23 mouse cellular contexts compared by ENCODE assay signal in genomic region chr4:151409291-151409690, GRCm38 (mm10).
"Had no signal": no experiment of that assay in that cellular context is flagged by ENCODE, and none has a peak within 500 bp of the region (broad histone marks: within the 10 kb centered on the region; RNA-seq: fewer than 3 reads in every experiment).

No protein-coding gene starts in this region.

- H3K4me1 ChIP-seq: liver, embryonic 12.5 days had no signal

- H3K27me3 ChIP-seq: hindbrain, embryonic 13.5 days; hindbrain, embryonic 15.5 days; liver, embryonic 12.5 days had no signal

- H3K9me3 ChIP-seq: heart, embryonic 13.5 days; heart, embryonic 15.5 days; hindbrain, embryonic 13.5 days; hindbrain, embryonic 15.5 days; limb, embryonic 15.5 days; liver, embryonic 12.5 days had no signal

- H3K9ac ChIP-seq: heart, embryonic 13.5 days; heart, embryonic 15.5 days; hindbrain, embryonic 13.5 days; hindbrain, embryonic 15.5 days; kidney, embryonic 15.5 days; limb, embryonic 13.5 days; limb, embryonic 15.5 days; liver, embryonic 12.5 days; liver, embryonic 14.5 days had no signal

- H3K27ac ChIP-seq: gastrocnemius, adult 2 months; heart, adult 2 months; heart, embryonic 13.5 days; heart, embryonic 15.5 days; hindbrain, embryonic 13.5 days; hindbrain, embryonic 15.5 days; hindbrain, postnatal 0 days; kidney, embryonic 15.5 days; kidney, postnatal 0 days; limb, embryonic 13.5 days; limb, embryonic 15.5 days; liver, embryonic 12.5 days; liver, embryonic 14.5 days had no signal

- H3K4me3 ChIP-seq: gastrocnemius, adult 2 months; heart, adult 2 months; heart, embryonic 13.5 days; heart, embryonic 15.5 days; hindbrain, embryonic 13.5 days; hindbrain, embryonic 15.5 days; kidney, embryonic 15.5 days; limb, embryonic 13.5 days; limb, embryonic 15.5 days; liver, embryonic 12.5 days had no signal

- H3K36me3 ChIP-seq: heart, embryonic 13.5 days; heart, embryonic 15.5 days; hindbrain, embryonic 13.5 days; hindbrain, embryonic 15.5 days; kidney, embryonic 15.5 days; limb, embryonic 13.5 days; limb, embryonic 15.5 days; liver, embryonic 12.5 days had no signal

- DNase-seq: gastrocnemius, adult 2 months; gastrocnemius, postnatal 36 days; heart, adult 2 months; heart, postnatal 36 days; kidney, adult 11 months; kidney, adult 2 months; kidney, adult 9 months; kidney, postnatal 14 days; kidney, postnatal 36 days; layer of hippocampus, postnatal 36 days had no signal

- H3K4me2 ChIP-seq: heart, embryonic 11.5 days; heart, embryonic 13.5 days; heart, embryonic 15.5 days; hindbrain, embryonic 13.5 days; hindbrain, embryonic 15.5 days; kidney, embryonic 15.5 days; limb, embryonic 13.5 days; limb, embryonic 15.5 days; liver, embryonic 12.5 days had no signal

- ATAC-seq: intestine, embryonic 16.5 days; liver, embryonic 12.5 days had no signal
